Mouse (Mus musculus) midbrain, embryonic 11.5 days (tissue): ENCODE measurements around the gene Spata5. TPM values are rescaled to one million over a fixed set of nuclear protein-coding genes. Genes with fewer than 3 reads are reported as not detected.

Experiments
- ATAC-seq: fragments of 200-750 bp; cut with Nextera tagmentation; 2 replicates; pipeline ENCODE4 v1.8.0; 2017; ENCODE audit warnings: moderate TSS enrichment, moderate library complexity; ENCODE audit not compliant: low FRiP score
- DNase-seq: peaks from one replicate; pipeline ENCODE4 v3.0.0; 2015; ENCODE audit warnings: low spot score; ENCODE audit errors: missing footprints
- H3K27ac ChIP-seq: fragments of 300-500 bp; sonication (generic); 2 replicates; pipeline ENCODE4 v1.5.1; 2014; ENCODE audit warnings: low read depth, low read length
- H3K27me3 ChIP-seq: fragments of 300-500 bp; sonication (generic); 2 replicates; pipeline ENCODE4 v1.6.1; 2014; ENCODE audit warnings: mild to moderate bottlenecking, low read length, moderate library complexity, mixed read lengths; ENCODE audit not compliant: control insufficient read depth, insufficient read depth
- H3K36me3 ChIP-seq: fragments of 300-500 bp; sonication (generic); 2 replicates; pipeline ENCODE4 v1.6.1; 2014; ENCODE audit warnings: mild to moderate bottlenecking, low read length, moderate library complexity, mixed read lengths; ENCODE audit not compliant: control insufficient read depth, insufficient read depth
- H3K4me1 ChIP-seq: fragments of 300-500 bp; sonication (generic); 2 replicates; pipeline ENCODE4 v1.6.1; 2014; ENCODE audit warnings: low read length; ENCODE audit not compliant: control insufficient read depth, insufficient read depth
- H3K4me2 ChIP-seq: fragments of 300-500 bp; sonication (generic); 2 replicates; pipeline ENCODE4 v1.6.1; 2014; ENCODE audit warnings: mild to moderate bottlenecking, moderate library complexity
- H3K4me3 ChIP-seq: fragments of 300-500 bp; sonication (generic); 2 replicates; pipeline ENCODE4 v1.5.1; 2014; ENCODE audit warnings: low read depth, low read length
- H3K9ac ChIP-seq: fragments of 300-500 bp; sonication (generic); 2 replicates; pipeline ENCODE4 v1.6.1; 2014; ENCODE audit warnings: low read length
- H3K9me3 ChIP-seq: fragments of 300-500 bp; sonication (generic); 2 replicates; pipeline ENCODE4 v1.6.1; 2016; ENCODE audit warnings: low read length; ENCODE audit not compliant: control insufficient read depth
- WGBS: fragments of 180-500 bp; shearing (Covaris S2); extraction: QIAGEN DNeasy Blood & Tissue Kit; methylation state at CpG from one replicate; pipeline ENCODE4 v1.1.7; 2014; 5-methylcytosine and 5-hydroxymethylcytosine counted together
- polyA plus RNA-seq: library from polyadenylated mRNA; unstranded; fragments of >200 nt; fragmentation: Nextera tagmentation; extraction: Ambion mirVana; gene quantifications from 2 replicates; pipeline ENCODE4 v1.2.1, GENCODE M21; 2014

The Spata5 gene
- polyA plus RNA-seq, 1 experiment from 2014 or later, result 42.3 TPM

DNA sequence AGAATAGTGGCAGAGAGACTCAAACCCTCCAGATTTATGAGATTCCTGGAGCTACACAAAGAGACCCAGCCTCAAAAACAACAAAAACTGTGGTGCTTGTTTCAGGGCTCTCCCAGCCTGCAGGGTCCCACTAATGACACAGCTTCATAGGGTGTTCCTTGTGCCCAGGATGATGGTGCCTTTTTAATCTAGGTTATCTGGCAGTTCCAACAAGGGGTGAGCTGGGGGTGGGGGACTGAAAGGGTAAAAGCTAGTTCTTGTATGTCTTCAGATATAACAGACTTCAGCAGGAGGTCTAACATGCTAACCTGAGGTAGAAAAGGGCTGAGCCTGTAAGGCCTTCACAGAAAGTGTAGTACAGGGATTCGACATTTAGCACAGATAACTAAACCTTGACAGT is 149.1 kb downstream of the Spata5 start:
- Histone ChIP-seq H3K9me3 (no peaks in the 10 kb centered on the region), H3K4me3 (no peak overlapping the region), H3K4me2 (no peak overlapping the region), H3K36me3 (no peaks in the 10 kb centered on the region), H3K9ac (no peak overlapping the region), H3K4me1 (peaks cover 20% of the 10 kb centered on the region), H3K27ac (no peak overlapping the region), H3K27me3 (no peaks in the 10 kb centered on the region)
- ATAC-seq, result no peak
- 65% methylated on average over 1 of the region's 1 CpGs for WGBS
- DNase-seq, result peak; percentile 82

DNA sequence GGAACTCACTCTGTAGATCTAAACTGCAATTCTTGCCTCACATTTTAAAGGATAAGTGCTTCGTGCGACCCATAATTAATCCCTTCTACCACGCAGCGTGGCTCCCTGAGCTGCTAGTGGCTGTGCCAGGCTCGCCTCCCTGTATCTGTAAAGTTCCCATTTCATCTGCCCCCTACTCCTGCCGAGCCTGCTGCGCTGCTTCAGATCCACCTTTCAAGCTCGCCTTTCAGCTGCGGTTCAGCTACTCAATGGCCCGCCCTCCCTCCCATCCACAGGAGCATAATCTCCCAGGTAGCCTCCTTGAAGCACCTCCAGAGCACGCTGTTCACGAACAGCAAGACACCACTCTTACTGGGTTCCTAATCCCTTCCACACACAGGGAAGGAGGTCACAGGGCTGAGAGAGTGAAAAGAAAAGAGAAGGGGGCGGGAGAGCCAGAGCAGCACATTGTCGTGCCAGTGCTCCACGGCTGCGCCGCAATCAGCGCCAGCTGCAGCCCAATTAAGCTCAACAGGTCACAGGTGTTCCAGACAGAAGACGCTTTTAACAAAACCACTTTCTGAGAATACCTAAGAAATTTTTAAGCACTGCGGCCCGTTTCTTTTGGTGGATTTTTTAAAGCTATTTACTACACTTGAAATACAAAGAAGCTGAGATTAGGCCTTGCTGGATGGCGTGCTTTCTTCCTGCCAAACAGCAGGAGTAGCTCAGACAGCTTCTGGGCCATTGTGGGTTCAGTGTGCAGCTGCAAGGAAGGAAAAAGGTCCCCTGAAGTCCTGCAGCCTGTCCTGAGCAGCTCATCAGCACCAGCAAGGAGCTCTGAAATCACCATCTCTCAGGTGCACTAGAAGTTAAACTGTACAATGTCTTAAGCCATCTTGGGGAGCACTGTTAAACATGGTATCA is 150.2 kb downstream of the Spata5 start:
- H3K36me3 ChIP-seq, result no peaks in the 10 kb centered on the region
- ATAC-seq (peak; percentile 83), DNase-seq (peak; percentile 92)
- no peaks in the 10 kb centered on the region for H3K27me3 ChIP-seq
- H3K4me1 ChIP-seq, result peaks cover 20% of the 10 kb centered on the region
- no peak overlapping the region for H3K9ac ChIP-seq
- 8% methylated on average over 22 of the region's 22 CpGs for WGBS
- no peaks in the 10 kb centered on the region for H3K9me3 ChIP-seq
- peak overlapping the region; percentile 22 for H3K4me2 ChIP-seq
- H3K27ac ChIP-seq, result peak overlapping the region; percentile 10; the same call in 1 of the 2 replicates
- H3K4me3 ChIP-seq, result no peak overlapping the region

DNA sequence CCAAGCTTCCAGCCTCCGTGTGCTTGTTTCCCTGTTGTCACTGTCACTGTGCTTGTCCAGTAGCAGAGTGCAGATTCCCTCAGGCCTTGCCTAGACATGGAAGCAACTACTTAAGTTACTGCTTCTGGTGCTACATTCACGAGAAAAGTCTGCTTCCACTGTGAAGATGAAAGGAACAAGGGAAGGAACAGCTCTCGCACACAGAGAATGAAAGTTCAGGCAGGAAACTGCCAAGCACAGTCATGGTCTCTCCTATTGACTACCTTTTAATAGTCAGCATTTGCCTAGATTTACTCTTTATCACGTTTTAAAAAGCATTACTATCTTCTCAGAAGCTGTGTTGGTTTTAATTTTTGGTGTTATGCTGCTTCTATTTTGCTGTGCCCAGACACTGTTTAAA is 151.9 kb downstream of the Spata5 start:
- peaks cover 20% of the 10 kb centered on the region for H3K4me1 ChIP-seq
- no peaks in the 10 kb centered on the region for H3K27me3 ChIP-seq
- no peak overlapping the region for H3K4me3 ChIP-seq
- no peak overlapping the region for H3K9ac ChIP-seq
- no peaks in the 10 kb centered on the region for H3K36me3 ChIP-seq
- no peak for ATAC-seq
- no peak overlapping the region for H3K4me2 ChIP-seq
- no peaks in the 10 kb centered on the region for H3K9me3 ChIP-seq
- WGBS, result 46% methylated on average over 4 of the region's 4 CpGs
- H3K27ac ChIP-seq, result no peak overlapping the region
- DNase-seq, result peak; percentile 77

DNA sequence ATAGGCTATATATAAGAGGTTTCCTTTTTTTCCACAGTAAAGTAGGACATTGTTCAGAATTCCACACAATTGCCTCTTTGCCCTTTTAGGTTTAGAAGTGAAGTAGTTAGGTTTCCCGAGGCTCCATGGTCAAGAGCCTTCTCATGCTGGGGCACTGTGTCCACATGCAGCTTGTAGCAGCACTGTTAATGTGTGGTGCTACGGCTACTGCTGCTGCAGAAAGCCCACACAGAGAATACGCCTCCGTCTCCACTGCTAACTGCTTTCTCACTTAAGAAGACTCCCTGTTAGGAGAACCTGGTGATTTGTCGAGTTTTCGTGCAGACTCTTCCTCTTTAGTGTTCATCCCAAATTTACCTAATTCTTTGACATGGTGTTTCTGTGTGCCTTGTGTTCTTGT is 152.4 kb downstream of the Spata5 start:
- ATAC-seq, result no peak
- Histone ChIP-seq H3K27ac (no peak overlapping the region), H3K9ac (no peak overlapping the region)

DNA sequence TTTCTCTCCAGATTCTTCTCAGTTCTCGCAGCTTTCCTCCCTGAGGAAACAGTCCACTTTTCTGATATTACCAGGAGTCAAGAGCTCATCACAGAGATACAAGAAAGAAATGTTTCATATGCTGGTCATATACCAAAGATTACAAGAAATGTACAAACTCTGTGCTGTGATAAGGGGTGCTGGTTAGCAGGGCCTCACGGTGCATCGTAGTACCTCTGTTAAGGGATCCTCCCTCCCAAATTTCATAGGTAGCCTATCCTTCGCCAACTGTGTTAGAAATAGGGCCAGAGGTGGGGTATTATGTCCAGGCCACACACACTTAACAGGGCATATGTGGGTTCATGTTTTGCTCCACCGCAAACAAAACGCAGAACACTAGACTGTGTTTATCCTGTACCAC is 157.1 kb downstream of the Spata5 start:
- Histone ChIP-seq H3K27ac (no peak overlapping the region), H3K36me3 (no peaks in the 10 kb centered on the region), H3K4me3 (no peak overlapping the region), H3K9ac (no peak overlapping the region), H3K9me3 (no peaks in the 10 kb centered on the region), H3K4me2 (no peak overlapping the region), H3K4me1 (no peaks in the 10 kb centered on the region), H3K27me3 (no peaks in the 10 kb centered on the region)
- 93% methylated on average over 6 of the region's 6 CpGs for WGBS
- DNase-seq (peak; percentile 51), ATAC-seq (no peak)

More for the DNA sequence above, 152.4 kb downstream of the Spata5 start:
- H3K4me3 ChIP-seq, result no peak overlapping the region
- peak; percentile 84 for DNase-seq
- H3K4me2 ChIP-seq, result no peak overlapping the region
- peaks cover 20% of the 10 kb centered on the region for H3K4me1 ChIP-seq
- H3K27me3 ChIP-seq, result no peaks in the 10 kb centered on the region
- H3K9me3 ChIP-seq, result no peaks in the 10 kb centered on the region
- WGBS, result 76% methylated on average over 6 of the region's 6 CpGs
- H3K36me3 ChIP-seq, result no peaks in the 10 kb centered on the region

DNA sequence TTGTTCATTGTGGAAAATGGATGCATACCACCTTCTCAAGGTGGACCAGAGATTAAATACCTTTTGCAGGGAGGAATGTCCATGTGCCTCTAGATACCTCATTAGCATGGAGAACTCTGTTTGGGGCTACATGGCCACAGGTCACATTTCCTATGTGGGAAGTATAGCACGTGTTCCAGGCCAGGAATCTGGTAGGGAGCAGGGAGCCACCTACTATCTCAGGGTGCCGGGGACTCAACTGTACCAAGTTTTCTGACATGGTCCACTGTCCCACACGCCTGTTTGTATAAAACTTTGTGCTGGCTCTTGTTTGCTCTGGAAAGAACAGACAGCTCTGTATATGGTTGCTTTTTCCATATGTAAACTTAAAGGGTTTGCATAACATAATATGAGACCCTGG is 158.0 kb downstream of the Spata5 start:
- no peaks in the 10 kb centered on the region for H3K36me3 ChIP-seq
- H3K4me2 ChIP-seq, result no peak overlapping the region
- ATAC-seq, result no peak
- 84% methylated on average over 3 of the region's 3 CpGs for WGBS
- no peaks in the 10 kb centered on the region for H3K9me3 ChIP-seq
- H3K4me3 ChIP-seq, result no peak overlapping the region
- H3K27me3 ChIP-seq, result no peaks in the 10 kb centered on the region
- H3K9ac ChIP-seq, result no peak overlapping the region
- H3K4me1 ChIP-seq, result no peaks in the 10 kb centered on the region
- DNase-seq, result peak; percentile 45
- H3K27ac ChIP-seq, result no peak overlapping the region

DNA sequence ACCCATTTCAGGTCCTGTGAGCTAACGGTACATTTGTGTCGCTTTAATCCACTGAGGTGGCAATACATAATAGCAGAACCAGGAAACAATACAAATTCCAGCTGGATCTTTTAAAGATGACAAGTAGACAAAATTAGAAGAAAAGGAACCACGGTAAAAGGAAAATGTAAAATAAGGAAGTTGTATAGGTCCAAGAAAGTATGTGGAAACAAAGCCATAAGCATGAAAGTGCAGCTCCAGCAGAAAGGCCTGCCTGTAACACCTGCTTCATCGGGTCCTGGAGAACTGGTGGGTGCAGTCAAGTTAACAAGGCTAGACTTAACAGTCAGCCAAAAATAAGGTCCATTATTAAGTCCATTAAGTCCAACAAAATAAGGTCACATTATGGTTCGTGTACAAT is 164.9 kb downstream of the Spata5 start:
- Histone ChIP-seq H3K27me3 (peaks cover 6% of the 10 kb centered on the region), H3K27ac (no peak overlapping the region), H3K4me1 (peaks cover 20% of the 10 kb centered on the region), H3K9ac (no peak overlapping the region), H3K36me3 (no peaks in the 10 kb centered on the region), H3K4me2 (no peak overlapping the region), H3K9me3 (no peaks in the 10 kb centered on the region), H3K4me3 (no peak overlapping the region)
- ATAC-seq, result no peak
- peak; percentile 72 for DNase-seq
- WGBS, result 90% methylated on average over 5 of the region's 5 CpGs

DNA sequence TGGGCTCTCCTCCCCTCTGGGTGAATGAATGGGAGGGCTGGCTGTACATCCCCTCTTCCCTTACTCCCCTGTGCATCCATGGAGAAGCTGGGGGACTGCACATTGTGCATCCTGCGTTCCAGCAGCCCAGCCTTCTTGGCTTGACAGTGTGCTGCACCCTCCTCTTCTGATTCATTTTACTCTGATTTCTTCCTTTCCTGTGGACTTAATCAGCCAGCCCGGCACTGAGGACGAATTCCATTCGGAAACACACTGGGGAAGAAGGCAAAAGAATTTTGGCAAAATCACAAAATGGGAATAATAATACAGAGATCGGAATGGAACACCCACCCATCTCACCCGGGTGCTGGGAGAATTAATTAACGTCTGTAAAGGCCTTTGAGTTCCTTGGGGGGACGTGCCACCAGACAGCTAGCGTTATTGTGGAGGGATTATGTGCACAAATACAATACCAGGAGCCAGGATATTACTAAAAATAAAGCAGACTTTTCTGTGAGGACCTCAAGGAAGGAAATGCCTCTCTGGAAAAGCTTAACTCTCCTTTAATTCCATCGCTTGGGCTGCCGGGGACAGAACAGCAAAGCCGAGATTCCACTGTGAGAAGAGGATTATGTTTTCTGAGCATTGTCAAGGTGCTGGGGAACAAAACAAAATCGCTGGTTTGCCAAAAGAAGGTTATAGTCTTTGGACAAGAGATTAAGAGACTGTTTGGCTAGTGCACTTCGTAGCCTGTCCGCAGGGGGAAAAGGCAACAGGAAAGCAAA is 166.5 kb downstream of the Spata5 start:
- Histone ChIP-seq H3K27me3 (peaks cover 6% of the 10 kb centered on the region), H3K4me3 (peak overlapping the region; percentile 19), H3K9me3 (peaks cover 3% of the 10 kb centered on the region; the same call in 1 of the 2 replicates), H3K4me1 (peaks cover 20% of the 10 kb centered on the region), H3K27ac (peak overlapping the region; percentile 77), H3K9ac (peak overlapping the region; percentile 39), H3K36me3 (no peaks in the 10 kb centered on the region), H3K4me2 (peak overlapping the region; percentile 50)
- 4% methylated on average over 15 of the region's 15 CpGs for WGBS
- DNase-seq, result peak; percentile 91
- ATAC-seq, result peak; percentile 79
